Mouse (Mus musculus) layer of hippocampus, adult 2 months (tissue): ENCODE results near the gene Ppp4r2. TPM values are rescaled to one million over a fixed set of nuclear protein-coding genes. Genes with fewer than 3 reads are reported as not detected.
"Not testable (repeated sequence)": the region's sequence is repeated elsewhere in the genome, so short reads cannot be mapped to it uniquely, and the experiment has no call there.

ENCODE experiments used
- DNase-seq, 2 experiments: peaks; one replicate each; pipeline ENCODE4 v3.0.0; 2022; ENCODE audit warnings: low spot score in 2 of 2
- H3K27ac ChIP-seq: fragments of 200-600 bp; 2 replicates; pipeline ENCODE4 v1.8.1; 2022
- H3K4me3 ChIP-seq: fragments of 200-600 bp; 2 replicates; pipeline ENCODE4 v1.8.1; 2022; ENCODE audit warnings: mild to moderate bottlenecking
- CTCF ChIP-seq: fragments of 200-600 bp; conservative IDR thresholded peaks from 2 replicates; pipeline ENCODE4 v1.8.1; 2022; ENCODE audit warnings: antibody characterized with exemption, mild to moderate bottlenecking, moderate library complexity
- total RNA-seq, 2 experiments: library from RNA; stranded (reverse); gene quantifications; 2 replicates each; pipeline ENCODE4 v1.2.3; 2021

Gene Ppp4r2
- total RNA-seq, 2 experiments from 2014 or later, result 69.4 to 85.4 TPM

DNA sequence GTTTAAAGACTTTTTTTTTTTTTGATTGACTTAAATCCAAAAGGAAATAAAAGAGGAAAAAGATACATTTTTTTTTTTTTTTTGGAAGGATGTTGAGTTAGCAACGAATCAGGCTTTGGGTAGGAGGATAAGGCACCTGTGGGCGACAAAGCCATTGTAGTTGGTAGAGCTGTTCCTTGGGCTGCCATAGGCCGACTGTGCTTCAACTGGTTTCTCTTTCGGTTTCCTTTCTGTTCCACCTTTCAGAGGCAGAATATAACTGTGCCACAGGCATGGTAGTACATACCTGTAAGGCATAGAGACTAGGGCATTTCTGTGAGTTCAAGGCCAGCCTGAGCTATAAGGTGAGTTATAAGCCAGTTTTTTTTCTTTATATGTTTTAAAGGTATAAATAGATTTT, 11.6 kb downstream of the Ppp4r2 start:
- Histone ChIP-seq H3K27ac (no peak overlapping the region), H3K4me3 (no peak overlapping the region)
- TF ChIP-seq CTCF, result no peak
- DNase-seq, result no peak

DNA sequence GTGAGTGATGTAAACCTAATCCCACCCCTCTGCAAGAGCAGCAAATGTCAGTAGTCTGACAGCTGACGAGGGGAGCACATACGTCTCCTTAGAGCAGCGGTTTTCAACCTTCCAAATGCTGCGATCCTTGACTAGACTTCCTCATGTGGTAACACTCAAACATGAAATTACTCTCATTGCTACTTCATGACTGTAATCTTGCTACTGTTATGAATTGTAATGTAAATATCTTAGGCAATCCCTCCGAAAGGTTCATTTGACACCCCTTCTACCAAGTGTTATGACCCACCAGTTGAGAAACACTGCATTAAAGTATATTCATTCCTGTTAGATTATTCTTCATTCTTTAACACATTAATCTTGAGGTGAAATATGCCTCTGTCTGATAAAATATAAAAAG, 13.8 kb downstream of the Ppp4r2 start:
- no peak for DNase-seq
- no peak for TF ChIP-seq CTCF
- Histone ChIP-seq H3K27ac (no peak overlapping the region), H3K4me3 (no peak overlapping the region)

DNA sequence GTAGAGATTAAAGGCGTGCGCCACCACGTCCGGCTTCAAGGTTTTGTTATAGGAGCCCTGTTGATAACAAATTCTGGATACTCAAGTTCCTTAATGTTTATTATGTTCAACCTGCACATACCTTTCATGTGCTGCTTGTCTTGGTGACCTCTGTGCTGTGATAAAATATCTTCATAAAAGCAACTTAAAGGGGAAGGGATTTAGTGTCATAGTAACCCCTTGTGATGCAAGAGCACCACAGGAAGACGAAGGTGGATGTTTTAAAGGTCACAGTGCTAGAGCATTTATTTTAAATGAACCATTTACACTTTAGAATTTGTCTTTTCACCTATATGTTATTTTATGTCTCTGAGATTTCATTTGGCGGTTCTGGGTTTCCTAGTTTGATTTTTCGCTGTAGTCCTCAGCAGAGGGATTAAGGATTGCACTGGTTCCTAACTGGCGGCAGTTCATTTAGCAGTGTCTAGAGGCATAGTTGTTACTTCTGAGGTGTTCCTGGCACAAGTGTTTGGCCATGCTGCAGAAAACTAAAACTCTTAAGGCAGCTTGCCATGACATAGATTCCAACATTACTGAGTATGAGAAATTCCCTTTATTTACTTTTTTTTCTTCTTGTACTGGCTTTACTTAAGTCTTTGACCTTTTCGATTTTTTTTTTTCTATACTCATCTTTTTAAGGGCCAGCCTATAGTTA, 15.4 kb downstream of the Ppp4r2 start:
- DNase-seq, result no peak
- H3K4me3 ChIP-seq, result no peak overlapping the region
- no peak overlapping the region for H3K27ac ChIP-seq
- no peak for TF ChIP-seq CTCF

DNA sequence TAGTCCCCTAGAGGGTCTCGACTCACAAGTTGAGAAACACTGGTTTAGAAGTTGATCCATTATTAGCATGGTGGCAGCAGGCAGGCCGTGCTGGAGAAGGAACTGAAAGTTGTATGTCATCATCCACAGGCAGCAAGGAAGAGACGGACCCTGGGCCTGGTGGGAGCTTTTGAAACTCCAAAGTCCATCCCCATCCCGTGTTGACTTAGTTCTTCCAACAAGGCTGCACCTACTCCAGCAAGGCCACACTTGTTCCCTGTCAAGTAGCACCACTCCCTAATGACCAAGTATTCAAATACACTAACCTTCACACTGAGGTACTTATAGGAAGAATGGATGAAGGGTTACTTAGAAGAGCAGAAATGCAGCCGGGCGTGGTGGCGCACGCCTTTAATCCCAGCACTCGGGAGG, 17.3 kb downstream of the Ppp4r2 start:
- DNase-seq, result no peak
- H3K4me3 ChIP-seq, result no peak overlapping the region
- no peak overlapping the region for H3K27ac ChIP-seq
- TF ChIP-seq CTCF, result no peak

DNA sequence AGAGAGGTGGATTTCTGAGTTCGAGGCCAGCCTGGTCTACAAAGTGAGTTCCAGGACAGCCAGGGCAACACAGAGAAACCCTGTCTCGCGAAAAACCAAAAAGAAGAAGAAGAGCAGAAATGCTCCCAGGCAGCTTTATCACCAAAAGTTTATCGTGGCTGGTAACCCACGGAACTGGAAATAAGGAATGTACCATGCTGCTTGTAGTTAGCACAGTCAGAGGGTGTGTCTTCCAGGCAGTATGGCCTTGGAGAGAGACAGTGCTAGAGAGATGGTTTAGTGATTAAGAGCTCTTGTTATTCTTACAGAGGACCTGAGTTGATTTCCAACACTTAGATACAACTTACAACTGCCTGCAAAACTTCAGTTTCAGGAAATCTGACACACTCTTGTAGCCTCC, 17.7 kb downstream of the Ppp4r2 start:
- no peak for TF ChIP-seq CTCF
- H3K27ac ChIP-seq, result no peak overlapping the region
- no peak for DNase-seq
- no peak overlapping the region for H3K4me3 ChIP-seq

DNA sequence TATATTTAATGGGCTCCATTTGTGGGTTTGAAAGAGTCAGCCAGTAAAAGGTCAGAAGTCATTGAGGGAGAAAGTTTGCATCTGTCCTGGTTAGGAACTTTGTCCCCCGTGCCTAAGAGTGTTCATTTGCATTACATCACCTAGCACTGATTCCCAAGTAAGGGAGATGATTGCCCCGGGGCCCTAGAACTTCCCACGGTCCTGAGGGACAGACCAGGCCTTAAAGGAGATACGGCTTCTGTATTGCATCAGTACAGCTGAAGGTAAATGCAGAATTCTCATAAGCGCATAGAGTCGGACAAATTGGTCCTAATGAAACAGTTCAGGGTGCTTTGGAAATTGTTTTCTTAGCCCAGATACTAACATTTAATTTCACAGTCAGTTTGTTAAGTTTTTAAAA, 31.9 kb downstream of the Ppp4r2 start:
- TF ChIP-seq CTCF, result no peak
- DNase-seq, result no peak
- H3K27ac ChIP-seq, result no peak overlapping the region
- H3K4me3 ChIP-seq, result no peak overlapping the region

DNA sequence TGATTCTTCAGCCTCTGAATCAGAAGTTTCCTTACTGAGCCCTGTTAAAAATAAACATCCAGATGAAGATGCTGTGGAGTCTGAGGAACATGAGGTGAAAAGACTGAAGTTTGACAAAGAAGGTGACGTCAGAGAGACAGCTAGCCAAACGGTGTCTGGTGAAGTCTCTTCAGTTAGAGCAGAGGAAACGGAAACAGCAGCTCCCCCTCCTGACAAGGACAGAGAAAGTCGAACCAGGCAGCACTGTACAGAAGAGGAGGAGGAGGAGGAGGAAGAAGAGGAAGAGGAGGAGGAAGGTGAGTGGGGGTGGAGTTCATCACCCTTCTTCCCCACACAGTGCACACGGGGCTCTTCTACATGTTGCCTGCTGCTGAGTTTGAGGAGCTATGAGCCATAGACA, 32.4 kb downstream of the Ppp4r2 start:
- not testable (repeated sequence) for H3K27ac ChIP-seq, DNase-seq, H3K4me3 ChIP-seq

DNA sequence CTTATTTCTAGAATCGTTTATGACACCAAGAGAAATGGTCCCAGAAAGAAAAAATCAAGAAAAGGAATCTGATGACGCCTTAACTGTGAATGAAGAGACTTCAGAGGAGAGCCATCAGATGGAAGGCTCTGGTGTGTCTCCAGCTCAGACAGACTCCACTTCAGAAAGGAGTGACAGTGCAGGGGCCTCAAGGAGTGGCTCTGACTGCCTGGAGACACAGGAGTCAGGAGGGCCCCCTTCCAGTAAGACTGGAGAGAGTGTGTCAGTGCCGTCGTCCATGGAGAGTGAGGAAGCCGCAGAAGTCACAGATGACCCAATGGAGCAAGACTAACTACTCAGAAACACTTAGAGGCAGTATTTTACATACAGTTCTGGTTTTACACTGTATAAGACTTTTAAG, 32.8 kb downstream of the Ppp4r2 start:
- not testable (repeated sequence) for DNase-seq, H3K27ac ChIP-seq, H3K4me3 ChIP-seq

DNA sequence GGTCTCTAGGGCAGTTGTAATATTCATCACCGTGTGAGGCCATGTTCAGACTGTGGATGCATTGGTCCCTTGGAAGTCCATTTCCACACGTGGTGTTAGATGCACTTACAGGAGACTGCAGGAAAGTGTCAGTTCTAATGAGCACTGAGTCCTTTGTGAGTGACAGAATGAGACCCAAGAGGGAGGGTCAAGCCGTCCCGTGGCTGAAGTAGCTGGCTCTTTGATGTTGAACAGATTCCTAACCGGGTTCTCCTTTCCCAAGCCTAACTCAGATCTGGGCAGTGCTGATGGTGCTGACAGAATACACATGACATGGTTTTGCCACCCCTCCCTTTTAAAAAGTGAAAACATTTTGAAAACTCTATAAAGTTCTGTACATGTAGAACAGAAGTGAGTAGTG, 35.4 kb downstream of the Ppp4r2 start:
- TF ChIP-seq CTCF, result no peak
- Histone ChIP-seq H3K27ac (no peak overlapping the region), H3K4me3 (no peak overlapping the region)
- no peak for DNase-seq

DNA sequence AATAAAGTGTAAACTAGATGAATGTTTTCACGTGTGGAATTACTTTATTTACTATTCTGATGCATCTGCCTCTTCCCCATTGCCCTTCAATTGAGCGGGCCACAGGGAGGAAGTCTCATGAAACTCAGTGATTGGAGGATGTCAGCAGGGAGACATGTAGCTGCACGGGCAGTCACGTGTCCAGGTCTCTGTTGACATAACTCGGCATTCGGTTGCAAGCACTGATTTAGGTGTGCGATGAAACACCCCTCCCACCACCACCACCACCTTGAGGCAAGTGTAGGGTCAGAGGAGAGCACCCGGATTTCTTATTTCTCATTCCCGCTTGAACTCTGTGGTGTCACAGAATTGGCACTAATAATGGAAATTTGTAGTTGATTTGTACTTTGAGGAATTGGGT, 36.5 kb downstream of the Ppp4r2 start:
- H3K27ac ChIP-seq, result no peak overlapping the region
- no peak overlapping the region for H3K4me3 ChIP-seq
- no peak for DNase-seq
- no peak for TF ChIP-seq CTCF

GRCm38 (mm10) chr6:100873191-100873590, 39.8 kb downstream of the Ppp4r2 start:
- H3K4me3 ChIP-seq, result no peak overlapping the region
- DNase-seq, result no peak
- no peak overlapping the region for H3K27ac ChIP-seq
- no peak for TF ChIP-seq CTCF

GRCm38 (mm10) chr6:100875862-100876623, 42.6 kb downstream of the Ppp4r2 start:
- H3K4me3 ChIP-seq, result no peak overlapping the region
- peak; percentile 91 for TF ChIP-seq CTCF
- peak; percentile 24 to 77 for DNase-seq
- H3K27ac ChIP-seq, result no peak overlapping the region

- TF ChIP-seq CTCF, result no peak
- DNase-seq, result no peak
- H3K4me3 ChIP-seq, result no peak overlapping the region
These were observed 43.2 kb downstream of the Ppp4r2 start for GRCm38 (mm10) chr6:100876624-100877017.

DNA sequence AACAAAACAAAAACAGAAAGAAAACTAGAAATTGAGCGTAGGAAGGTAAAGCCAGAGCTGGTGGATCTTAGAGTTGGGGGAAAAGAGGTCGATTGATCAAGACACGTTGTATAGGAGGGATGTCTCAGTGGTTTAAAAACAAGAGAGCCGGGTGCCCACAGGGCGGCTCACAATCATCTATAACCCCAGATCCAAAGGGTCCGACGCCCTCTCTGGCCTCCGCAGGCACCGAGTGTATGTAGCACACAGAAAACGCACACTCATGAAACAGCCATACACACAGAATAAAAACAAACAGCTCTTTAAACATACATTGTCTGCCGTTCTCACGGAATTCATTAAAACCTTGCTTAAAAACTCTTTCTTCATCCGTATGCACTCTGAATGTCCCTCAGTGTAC, 45.1 kb downstream of the Ppp4r2 start:
- DNase-seq, result no peak
- TF ChIP-seq CTCF, result no peak
- Histone ChIP-seq H3K4me3 (no peak overlapping the region), H3K27ac (no peak overlapping the region)

More at GRCm38 (mm10) chr6:100876624-100877017, 43.2 kb downstream of the Ppp4r2 start:
- H3K27ac ChIP-seq, result no peak overlapping the region
